Mouse (Mus musculus): ENCODE data around the gene Timm10b. TPM values are rescaled to one million over a fixed set of nuclear protein-coding genes. Genes with fewer than 3 reads are reported as not detected.

Gene Timm10b
- total RNA-seq, 2 experiments from 2014 or later, result 78.9 to 88.0 TPM

GRCm38 (mm10) chr7:105640233-105640893, 507 bp downstream of the Timm10b start, which contains the start of the genes Arfip2 and Gm45799:
Gene Arfip2, minus strand, starts transcription at chr7:105640416.
Gene Gm45799, plus strand, starts transcription at chr7:105640552.
- DNase-seq (ENCODE audit: low spot score in 2 of 2), result peak; percentile 89 to 95

GRCm38 (mm10) chr7:105640894-105641255, 1.0 kb downstream of the Timm10b start:
- DNase-seq (ENCODE audit: low spot score in 2 of 2), result peak in 1 of 2 experiments; percentile 27

- DNase-seq (ENCODE audit: low spot score in 2 of 2), result peak in 1 of 2 experiments; percentile 5
These were observed 2.1 kb downstream of the Timm10b start for GRCm38 (mm10) chr7:105641936-105642335.

GRCm38 (mm10) chr7:105650639-105651435, 11.0 kb downstream of the Timm10b start, which contains the start of gene Dnhd1:
Gene Dnhd1, plus strand, starts transcription at chr7:105650827.
- peak; percentile 42 to 72 for DNase-seq (ENCODE audit: low spot score in 2 of 2)

GRCm38 (mm10) chr7:105685541-105686197, 45.8 kb downstream of the Timm10b start:
- no peak for DNase-seq (ENCODE audit: low spot score in 2 of 2)

- no peak for DNase-seq (ENCODE audit: low spot score in 2 of 2)
These were observed 51.0 kb downstream of the Timm10b start for GRCm38 (mm10) chr7:105690875-105691274.

Other genes starting within 250 kb of the Timm10b start
- 10 to 100 TPM; 21.0 to 24.9 TPM for gene Fam160a2, start 240.0 kb upstream of the Timm10b start, total RNA-seq (2021)
- not detected for gene Cnga4, start 235.5 kb upstream of the Timm10b start, total RNA-seq (2021)
- not detected for gene Cckbr, start 214.3 kb upstream of the Timm10b start, total RNA-seq (2021)
- 10 to 100 TPM; 63.8 to 65.3 TPM for gene Cavin3, start 157.8 kb upstream of the Timm10b start, total RNA-seq (2021)
- 10 to 100 TPM; 36.3 to 39.2 TPM for gene Smpd1, start 85.7 kb upstream of the Timm10b start, total RNA-seq (2021)
- 10 to 100 TPM; 15.0 to 16.6 TPM for gene Apbb1, start 58.4 kb upstream of the Timm10b start, total RNA-seq (2021)
- gene Hpx, start 39.9 kb upstream of the Timm10b start, total RNA-seq (2021), result 1 to 10 TPM in 1 of 2 experiments, under 1 TPM in 1; 0.66 to 9.8 TPM
- 10 to 100 TPM; 26.2 to 34.9 TPM for gene Trim3, start 6.5 kb upstream of the Timm10b start, total RNA-seq (2021)
- 10 to 100 TPM; 39.9 to 41.7 TPM for gene Arfip2, start 360 bp downstream of the Timm10b start, total RNA-seq (2021)
- gene Gm45799, start 496 bp downstream of the Timm10b start, total RNA-seq (2021), result 1 to 10 TPM; 2.8 to 4.0 TPM
- 1 to 10 TPM; 2.2 to 3.0 TPM for gene Dnhd1, start 10.8 kb downstream of the Timm10b start, total RNA-seq (2021)
- gene Ilk, start 96.5 kb downstream of the Timm10b start, total RNA-seq (2021), result 100 to 1,000 TPM; 186 to 188 TPM
- 10 to 100 TPM; 14.5 to 16.9 TPM for gene Rrp8, start 97.3 kb downstream of the Timm10b start, total RNA-seq (2021)
- gene Taf10, start 104.3 kb downstream of the Timm10b start, total RNA-seq (2021), result 10 to 100 TPM; 85.8 to 98.7 TPM
- 10 to 100 TPM; 37.6 to 42.6 TPM for gene Tpp1, start 112.2 kb downstream of the Timm10b start, total RNA-seq (2021)
- 10 to 100 TPM; 40.9 to 42.5 TPM for gene Dchs1, start 147.6 kb downstream of the Timm10b start, total RNA-seq (2021)
- 100 to 1,000 TPM; 177 to 182 TPM for gene Mrpl17, start 171.0 kb downstream of the Timm10b start, total RNA-seq (2021)

Measured in gastrocnemius, postnatal 4 days (tissue).